Mouse (Mus musculus) G1E (cell line): Measurements from ENCODE around the gene Spock1. TPM values are rescaled to one million over a fixed set of nuclear protein-coding genes. Genes with fewer than 3 reads are reported as not detected.

ENCODE experiments used
- ATAC-seq: 2 replicates; pipeline ENCODE4 v1.8.0; 2016; ENCODE audit warnings: mild to moderate bottlenecking; ENCODE audit not compliant: insufficient number of reproducible peaks, poor library complexity, low FRiP score, severe bottlenecking; ENCODE audit errors: extremely low read depth
- DNase-seq: peaks from one replicate; pipeline ENCODE4 v3.0.0; 2012; ENCODE audit warnings: low spot score
- H3K27me3 ChIP-seq: 2 replicates; pipeline ENCODE4 v1.6.1; 2012; ENCODE audit warnings: mild to moderate bottlenecking, low read length, inconsistent platforms; ENCODE audit not compliant: insufficient read depth
- H3K36me3 ChIP-seq: replicated peaks from 2 replicates; pipeline ENCODE3; 2012; ENCODE audit warnings: mild to moderate bottlenecking, inconsistent platforms
- H3K4me1 ChIP-seq: 2 replicates; pipeline ENCODE4 v1.6.1; 2012; ENCODE audit warnings: low read depth, low read length, inconsistent platforms, mixed read lengths; ENCODE audit not compliant: insufficient read depth
- H3K4me3 ChIP-seq: 2 replicates; pipeline ENCODE4 v1.5.1; 2012; ENCODE audit warnings: low read depth, mild to moderate bottlenecking, inconsistent platforms, low read length, moderate library complexity, mixed read lengths
- H3K9me3 ChIP-seq: replicated peaks from 2 replicates; pipeline ENCODE4 v1.6.1; 2012; ENCODE audit warnings: inconsistent platforms
- CTCF ChIP-seq: IDR thresholded peaks from 2 replicates; pipeline ENCODE4 v1.5.1; 2012; ENCODE audit warnings: low read depth, low read length, inconsistent platforms, mixed read lengths
- GATA1 ChIP-seq: IDR thresholded peaks from 2 replicates; pipeline ENCODE4 v1.6.1; 2012; ENCODE audit warnings: borderline replicate concordance, low read length, inconsistent platforms, mixed read lengths
- GATA2 ChIP-seq: IDR thresholded peaks from 2 replicates; pipeline ENCODE4 v1.6.1; 2012; ENCODE audit warnings: low read depth, low read length, inconsistent platforms, borderline replicate concordance
- POLR2AphosphoS5 ChIP-seq: IDR thresholded peaks from 2 replicates; pipeline ENCODE4 v1.6.1; 2012; ENCODE audit warnings: low read depth, low read length, inconsistent platforms; ENCODE audit not compliant: insufficient replicate concordance
- TAL1 ChIP-seq: conservative IDR thresholded peaks from 2 replicates; pipeline ENCODE4 v1.6.1; 2012; ENCODE audit warnings: low read depth, low read length, inconsistent platforms, mixed read lengths
- polyA plus RNA-seq: library from polyadenylated mRNA; stranded (reverse); fragments of >175 nt; gene quantifications from 2 replicates; pipeline ENCODE4 v1.2.3, GENCODE M21; 2012
- total RNA-seq, 2 experiments: library from RNA; stranded (forward) in 1 of 2; stranded (reverse) in 1 of 2; fragments of 200-1000 nt in 1 of 2; fragments of >200 nt in 1 of 2; fragmentation: Nextera tagmentation in 1 of 2; gene quantifications; 2 replicates each; pipeline ENCODE4 v1.2.3; 2014 to 2017

Gene Spock1
- total and polyA plus RNA-seq, 3 experiments, result 0.22 TPM; not detected in 2

- Histone ChIP-seq H3K27me3 (no peaks in the 10 kb centered on the region; the same call in 1 of the 2 replicates), H3K4me1 (no peaks in the 10 kb centered on the region), H3K4me3 (no peak overlapping the region), H3K9me3 (peaks cover 83% of the 10 kb centered on the region), H3K36me3 (no peaks in the 10 kb centered on the region)
- no peak for ATAC-seq
- TF ChIP-seq POLR2AphosphoS5, result no peak
- TF ChIP-seq TAL1, result no peak
- no peak for TF ChIP-seq GATA2
- TF ChIP-seq GATA1, result no peak
- TF ChIP-seq CTCF, result no peak
- DNase-seq, result no peak
These were observed 459.2 kb downstream of the Spock1 start for GRCm38 (mm10) chr13:57448906-57449305.

GRCm38 (mm10) chr13:57444977-57445376, 463.2 kb downstream of the Spock1 start:
- Histone ChIP-seq H3K4me3 (no peak overlapping the region), H3K4me1 (no peaks in the 10 kb centered on the region), H3K9me3 (peaks cover 78% of the 10 kb centered on the region), H3K36me3 (no peaks in the 10 kb centered on the region), H3K27me3 (no peaks in the 10 kb centered on the region; the same call in 1 of the 2 replicates)
- TF ChIP-seq GATA2, result no peak
- no peak for TF ChIP-seq CTCF
- no peak for TF ChIP-seq GATA1
- TF ChIP-seq TAL1, result no peak
- TF ChIP-seq POLR2AphosphoS5, result no peak
- ATAC-seq, result no peak
- DNase-seq, result no peak

- Histone ChIP-seq H3K4me3 (no peak overlapping the region), H3K36me3 (no peaks in the 10 kb centered on the region), H3K27me3 (no peaks in the 10 kb centered on the region; the same call in 1 of the 2 replicates), H3K4me1 (no peaks in the 10 kb centered on the region), H3K9me3 (peaks cover 56% of the 10 kb centered on the region)
- TF ChIP-seq CTCF, result no peak
- TF ChIP-seq TAL1, result no peak
- no peak for TF ChIP-seq GATA2
- TF ChIP-seq POLR2AphosphoS5, result no peak
- no peak for TF ChIP-seq GATA1
- DNase-seq (no peak), ATAC-seq (no peak)
These were observed 468.0 kb downstream of the Spock1 start for GRCm38 (mm10) chr13:57440111-57440510.

DNA sequence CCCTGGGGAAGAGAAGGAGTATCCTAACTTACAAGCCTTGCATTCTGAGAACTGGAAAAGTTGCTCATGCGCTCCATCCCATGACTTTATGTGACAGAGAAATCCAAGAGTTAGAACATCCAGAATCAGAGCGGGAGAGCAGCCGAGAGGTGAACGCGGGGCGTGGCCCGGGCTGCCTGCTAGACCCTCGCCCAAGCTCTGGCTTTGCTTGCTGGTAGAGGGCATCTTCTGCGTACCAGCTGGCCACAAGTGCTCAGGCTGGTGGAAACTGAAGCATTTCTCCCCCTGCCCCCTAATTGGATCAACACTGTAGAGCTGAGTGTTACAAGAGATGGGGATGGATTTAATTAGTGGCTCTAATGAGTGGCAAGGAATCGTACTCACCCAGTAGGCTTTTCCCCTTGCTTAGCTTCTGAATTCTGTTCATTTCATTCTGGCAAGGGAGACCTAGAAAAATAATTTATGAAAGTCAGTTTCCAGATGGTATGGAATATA, 472.4 kb downstream of the Spock1 start:
- peaks cover 54% of the 10 kb centered on the region for H3K9me3 ChIP-seq
- H3K4me1 ChIP-seq, result no peaks in the 10 kb centered on the region
- no peak overlapping the region for H3K4me3 ChIP-seq
- H3K36me3 ChIP-seq, result no peaks in the 10 kb centered on the region
- DNase-seq (no peak), ATAC-seq (no peak)
- TF ChIP-seq POLR2AphosphoS5, result no peak
- TF ChIP-seq CTCF, result no peak
- TF ChIP-seq TAL1, result no peak
- no peak for TF ChIP-seq GATA1
- no peak for TF ChIP-seq GATA2
- H3K27me3 ChIP-seq, result no peaks in the 10 kb centered on the region

DNA sequence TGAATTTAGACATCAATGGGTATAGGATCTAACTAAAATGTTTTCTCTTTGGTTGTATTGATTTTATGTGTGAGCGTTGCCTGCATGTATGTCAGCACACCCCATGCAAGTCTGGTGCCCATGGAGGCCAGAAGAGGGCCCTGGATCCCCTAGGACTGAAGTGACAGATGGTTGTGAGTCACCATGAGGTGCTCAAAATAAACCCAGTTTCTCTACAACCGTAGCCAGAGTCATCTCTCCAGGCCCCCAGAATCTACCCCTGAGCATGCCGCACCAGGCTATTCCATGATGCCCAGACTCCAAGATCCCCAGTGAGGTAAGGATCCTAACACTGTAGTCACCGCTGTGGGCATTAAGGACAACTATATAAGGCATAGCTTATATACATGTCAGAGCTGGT, 474.3 kb downstream of the Spock1 start:
- Histone ChIP-seq H3K9me3 (peaks cover 61% of the 10 kb centered on the region), H3K4me1 (no peaks in the 10 kb centered on the region), H3K4me3 (no peak overlapping the region), H3K36me3 (no peaks in the 10 kb centered on the region), H3K27me3 (no peaks in the 10 kb centered on the region)
- ATAC-seq (no peak), DNase-seq (no peak)
- TF ChIP-seq POLR2AphosphoS5 (no peak), CTCF (no peak), TAL1 (no peak), GATA1 (no peak), GATA2 (no peak)

DNA sequence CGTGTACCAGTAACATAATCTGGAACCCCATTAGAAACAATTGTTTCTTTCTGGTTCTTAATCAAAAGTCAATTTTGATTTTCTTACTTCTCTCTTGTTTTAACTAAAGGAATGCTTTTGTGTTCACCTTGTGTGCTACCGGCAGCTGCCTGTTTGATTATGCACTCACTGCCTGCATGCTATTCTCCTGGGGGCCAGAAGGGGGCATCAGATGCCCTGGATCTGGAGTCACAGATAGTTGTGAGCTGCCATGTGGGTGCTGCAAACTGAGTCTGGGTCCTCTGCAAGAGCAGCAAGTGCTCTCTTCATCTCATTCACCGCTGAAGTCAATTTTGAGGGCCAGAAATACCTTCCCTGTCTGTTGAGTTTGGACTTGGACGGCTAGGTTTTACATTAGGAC, 476.3 kb downstream of the Spock1 start:
- DNase-seq (no peak), ATAC-seq (no peak)
- H3K27me3 ChIP-seq, result no peaks in the 10 kb centered on the region
- H3K4me1 ChIP-seq, result no peaks in the 10 kb centered on the region
- peaks cover 70% of the 10 kb centered on the region for H3K9me3 ChIP-seq
- TF ChIP-seq POLR2AphosphoS5, result no peak
- TF ChIP-seq GATA2, result no peak
- TF ChIP-seq GATA1, result no peak
- TF ChIP-seq CTCF, result no peak
- no peak for TF ChIP-seq TAL1
- H3K36me3 ChIP-seq, result no peaks in the 10 kb centered on the region
- no peak overlapping the region for H3K4me3 ChIP-seq

DNA sequence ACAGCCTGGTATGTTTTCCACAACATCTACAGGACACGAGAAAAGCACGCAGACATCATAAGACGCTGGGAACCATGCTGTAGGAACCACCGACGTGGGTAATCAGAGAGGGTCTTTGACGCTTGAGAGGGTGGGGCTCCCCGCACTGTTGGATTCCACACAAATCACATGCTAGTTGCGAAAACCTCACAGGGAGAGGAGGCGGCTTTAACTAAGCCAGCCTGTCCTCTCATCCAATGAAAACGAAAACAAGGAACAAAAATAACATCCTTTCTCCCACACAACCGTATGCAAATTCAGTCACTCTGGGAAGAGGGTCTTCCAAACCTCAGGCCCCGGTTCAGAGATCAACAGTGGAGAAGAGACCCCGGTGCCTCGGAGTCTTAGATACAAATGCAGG, 479.3 kb downstream of the Spock1 start:
- DNase-seq (no peak), ATAC-seq (no peak)
- H3K36me3 ChIP-seq, result no peaks in the 10 kb centered on the region
- no peak overlapping the region for H3K4me3 ChIP-seq
- TF ChIP-seq CTCF (no peak), POLR2AphosphoS5 (no peak), GATA1 (no peak), GATA2 (no peak), TAL1 (no peak)
- H3K9me3 ChIP-seq, result peaks cover 63% of the 10 kb centered on the region
- no peaks in the 10 kb centered on the region for H3K27me3 ChIP-seq
- no peaks in the 10 kb centered on the region for H3K4me1 ChIP-seq
